Mouse (Mus musculus) bone marrow, adult 2 months (tissue): ENCODE data around the gene E030018B13Rik.

Experiments
- CTCF ChIP-seq: fragments of 200-500 bp; IDR thresholded peaks from 2 replicates; pipeline ENCODE4 v1.5.1; 2011; ENCODE audit warnings: low read length, control low read depth; ENCODE audit not compliant: control insufficient read depth, insufficient read depth
- POLR2A ChIP-seq: fragments of 200-500 bp; IDR thresholded peaks from 2 replicates; pipeline ENCODE4 v1.6.1; 2011; ENCODE audit warnings: low read depth, mild to moderate bottlenecking, control low read depth, low read length, borderline replicate concordance; ENCODE audit not compliant: control insufficient read depth

DNA sequence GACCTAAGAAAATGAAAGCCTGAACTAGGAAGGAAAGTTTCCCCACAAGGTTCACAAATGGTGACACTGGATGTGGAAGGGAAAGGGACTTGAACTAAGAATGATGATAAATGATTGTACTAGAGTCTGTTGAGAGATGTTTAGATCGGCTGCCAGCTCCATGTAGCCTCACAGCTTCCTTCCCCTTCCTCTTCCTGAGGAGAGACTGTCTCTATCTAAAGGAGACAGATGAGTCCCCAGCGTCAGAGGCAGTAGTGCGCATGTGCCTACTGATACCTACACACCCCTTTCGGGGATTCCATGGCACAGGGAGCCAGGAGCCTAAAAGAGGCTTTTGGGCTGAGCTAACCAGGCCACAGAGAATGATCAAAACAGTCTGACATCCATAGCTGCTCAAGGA, 24.8 kb downstream of the E030018B13Rik start:
- no peak for TF ChIP-seq POLR2A
- no peak for TF ChIP-seq CTCF
